Mouse (Mus musculus) CD4-positive, CD25-positive, alpha-beta regulatory T cell, adult 9 weeks (primary cell): ENCODE data around the gene Phf21b. TPM values are rescaled to one million over a fixed set of nuclear protein-coding genes. Genes with fewer than 3 reads are reported as not detected.

Experiments used
- polyA plus RNA-seq: library from polyadenylated mRNA; unstranded; fragments of 100-300 nt; shearing (Covaris generic); gene quantifications from one replicate; pipeline ENCODE4 v1.2.1, GENCODE M21; 2017

The Phf21b gene
- polyA plus RNA-seq: 0.31 TPM

GRCm38 (mm10) chr15:84856006-84856995, at the start of gene Phf21b:
Gene Phf21b (minus strand): TSS chr15:84856049.

Other genes starting within 250 kb of the Phf21b start
- gene Prr5, start 186.4 kb downstream of the Phf21b start, polyA plus RNA-seq: not detected
- gene Arhgap8, start 136.0 kb downstream of the Phf21b start, polyA plus RNA-seq: not detected
- 0.45 TPM for gene Gm29666, start 64.0 kb upstream of the Phf21b start, polyA plus RNA-seq
- 25.6 TPM for gene Nup50, start 67.4 kb upstream of the Phf21b start, polyA plus RNA-seq
- 1.5 TPM for gene 5031439G07Rik, start 132.5 kb upstream of the Phf21b start, polyA plus RNA-seq
- not detected for gene Upk3a, start 161.1 kb upstream of the Phf21b start, polyA plus RNA-seq
- gene Fam118a, start 172.9 kb upstream of the Phf21b start, polyA plus RNA-seq: 47.9 TPM